ENCODE assay signal across 19 mouse cellular contexts in genomic region chr5:65425251-65425650, GRCm38 (mm10).
"Had no signal": no experiment of that assay in that cellular context is flagged by ENCODE, and none has a peak within 500 bp of the region (broad histone marks: within the 10 kb centered on the region; RNA-seq: fewer than 3 reads in every experiment).

No protein-coding gene starts in this region.

- H3K4me1 ChIP-seq: lung, embryonic 15.5 days; neural tube, embryonic 12.5 days had no signal

- ATAC-seq: liver, postnatal 0 days; lung, postnatal 0 days; midbrain, embryonic 13.5 days; midbrain, embryonic 15.5 days had no signal

- H3K27ac ChIP-seq: liver, embryonic 13.5 days; liver, embryonic 15.5 days; lung, embryonic 15.5 days; macrophage; midbrain, embryonic 13.5 days; midbrain, embryonic 15.5 days; neural tube, embryonic 12.5 days had no signal

- H3K9ac ChIP-seq: liver, embryonic 13.5 days; liver, embryonic 15.5 days; liver, postnatal 0 days; lung, embryonic 15.5 days; midbrain, embryonic 13.5 days; midbrain, embryonic 15.5 days; neural tube, embryonic 12.5 days had no signal

- H3K4me2 ChIP-seq: liver, embryonic 13.5 days; liver, embryonic 15.5 days; lung, embryonic 15.5 days; midbrain, embryonic 11.5 days; midbrain, embryonic 13.5 days; midbrain, embryonic 15.5 days; neural tube, embryonic 12.5 days had no signal

- H3K9me3 ChIP-seq: liver, embryonic 13.5 days; liver, embryonic 15.5 days; lung, embryonic 15.5 days; megakaryocyte, embryonic 14.5 days; midbrain, embryonic 13.5 days; midbrain, embryonic 15.5 days; neural tube, embryonic 12.5 days had no signal

- H3K4me3 ChIP-seq: liver, embryonic 13.5 days; liver, embryonic 15.5 days; lung, embryonic 15.5 days; megakaryocyte, embryonic 14.5 days; midbrain, embryonic 13.5 days; midbrain, embryonic 15.5 days; neural tube, embryonic 12.5 days had no signal

- DNase-seq: liver, embryonic 13.5 days; liver, postnatal 0 days; lung, adult 2 months; lung, postnatal 14 days; lung, postnatal 36 days; right cerebral cortex, postnatal 25 days; right cerebral cortex, postnatal 4 days; thymus, adult 18-20 months; thymus, postnatal 14 days; thymus, postnatal 36 days had no signal

- H3K27me3 ChIP-seq: liver, embryonic 13.5 days; liver, embryonic 15.5 days; lung, embryonic 15.5 days; megakaryocyte, embryonic 14.5 days; midbrain, embryonic 13.5 days; midbrain, embryonic 15.5 days; neural tube, embryonic 12.5 days had no signal
